Mouse (Mus musculus) liver, embryonic 12.5 days (tissue): ENCODE measurements around the gene Upf3b. TPM values are rescaled to one million over a fixed set of nuclear protein-coding genes. Genes with fewer than 3 reads are reported as not detected.
A peak's percentile ranks its signal among the peaks of the same experiment; 100 is the strongest.

Experiments
- ATAC-seq: fragments of 200-750 bp; cut with Nextera tagmentation; 2 replicates; pipeline ENCODE4 v1.8.0; 2017; ENCODE audit warnings: moderate number of reproducible peaks, mild to moderate bottlenecking, moderate library complexity
- H3K27ac ChIP-seq: fragments of 300-500 bp; sonication (generic); 2 replicates; pipeline ENCODE4 v1.5.1; 2016; ENCODE audit warnings: mild to moderate bottlenecking
- H3K27me3 ChIP-seq: fragments of 300-500 bp; sonication (generic); replicated peaks from 2 replicates; pipeline ENCODE4 v1.6.1; 2016; ENCODE audit warnings: mild to moderate bottlenecking, moderate library complexity
- H3K36me3 ChIP-seq: fragments of 300-500 bp; sonication (generic); 2 replicates; pipeline ENCODE4 v1.6.1; 2016; ENCODE audit warnings: mild to moderate bottlenecking, moderate library complexity
- H3K4me1 ChIP-seq: fragments of 300-500 bp; sonication (generic); 2 replicates; pipeline ENCODE4 v1.6.1; 2016
- H3K4me2 ChIP-seq: fragments of 300-500 bp; sonication (generic); 2 replicates; pipeline ENCODE4 v1.6.1; 2016; ENCODE audit warnings: mild to moderate bottlenecking, moderate library complexity
- H3K4me3 ChIP-seq: fragments of 300-500 bp; sonication (generic); 2 replicates; pipeline ENCODE4 v1.5.1; 2016; ENCODE audit warnings: mild to moderate bottlenecking, moderate library complexity
- H3K9ac ChIP-seq: fragments of 300-500 bp; sonication (generic); 2 replicates; pipeline ENCODE4 v1.6.1; 2016; ENCODE audit warnings: mild to moderate bottlenecking, moderate library complexity
- H3K9me3 ChIP-seq: fragments of 300-500 bp; sonication (generic); replicated peaks from 2 replicates; pipeline ENCODE4 v1.6.1; 2016; ENCODE audit warnings: mild to moderate bottlenecking, moderate library complexity
- WGBS: fragments of 180-500 bp; shearing (Covaris S2); methylation state at CpG from one replicate; pipeline ENCODE4 v1.1.7; 2016; ENCODE audit not compliant: insufficient replicate concordance; 5-methylcytosine and 5-hydroxymethylcytosine counted together
- polyA plus RNA-seq: library from polyadenylated mRNA; unstranded; fragments of >200 nt; fragmentation: Nextera tagmentation; extraction: Ambion mirVana; gene quantifications from 2 replicates; pipeline ENCODE4 v1.2.1, GENCODE M21; 2016

Gene Upf3b
- polyA plus RNA-seq, 1 experiment from 2014 or later: 14.2 TPM

DNA sequence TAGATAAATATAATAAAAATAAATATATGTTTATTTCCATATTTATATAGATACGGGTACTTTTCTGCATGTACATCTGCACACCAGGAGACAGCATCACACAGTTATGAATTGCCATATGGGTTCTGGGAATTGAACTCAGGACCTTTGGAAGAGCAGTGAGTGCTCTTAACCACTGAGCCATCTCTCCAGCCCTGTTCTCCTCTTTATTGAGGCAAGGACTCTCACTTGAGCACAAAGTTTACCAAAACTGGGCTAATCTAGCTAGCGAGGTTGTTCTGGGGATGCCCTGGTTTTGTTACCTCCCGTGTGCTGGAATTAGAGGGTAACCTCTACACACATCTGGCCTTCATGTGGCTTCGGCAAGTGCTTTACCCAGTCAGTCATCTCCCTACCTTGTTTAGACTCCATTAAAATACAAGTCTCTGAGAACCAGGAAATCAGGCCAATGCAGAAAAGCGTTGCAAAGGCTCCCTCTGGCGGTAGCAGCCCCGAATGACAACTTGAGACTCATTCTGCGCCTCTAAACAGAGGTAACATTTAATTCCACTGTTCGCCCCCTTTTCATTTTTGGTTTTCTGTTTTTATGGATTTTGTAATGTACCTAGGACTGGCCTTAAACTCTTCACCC lies 35.7 kb downstream of the Upf3b start:
- no peak for ATAC-seq
- Histone ChIP-seq H3K9me3 (no peaks in the 10 kb centered on the region), H3K4me2 (no peak overlapping the region), H3K36me3 (no peaks in the 10 kb centered on the region), H3K4me3 (no peak overlapping the region), H3K27me3 (no peaks in the 10 kb centered on the region), H3K27ac (no peak overlapping the region), H3K9ac (no peak overlapping the region), H3K4me1 (no peaks in the 10 kb centered on the region)
- WGBS: 30% methylated on average over 9 of the region's 9 CpGs

DNA sequence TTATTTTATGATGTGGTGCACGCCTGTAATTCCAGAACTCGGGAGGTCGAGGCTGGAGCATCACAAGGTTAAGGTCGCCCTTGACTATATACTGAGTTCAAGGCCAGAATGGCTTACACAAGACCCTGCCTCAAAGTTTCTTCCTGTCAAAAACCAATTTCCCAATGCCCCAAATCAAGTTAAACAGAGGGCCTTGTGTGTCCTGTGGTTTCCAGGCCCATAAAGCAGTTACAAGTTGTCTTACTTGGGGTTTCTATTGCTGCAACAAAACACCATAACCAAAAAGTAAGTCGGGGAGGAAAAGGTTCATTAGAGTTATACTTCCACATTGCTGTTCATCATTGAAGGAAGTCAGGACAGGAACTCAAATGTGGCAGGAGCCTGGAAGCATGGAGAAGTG lies 41.4 kb downstream of the Upf3b start:
- 63% methylated on average over 5 of the region's 5 CpGs for WGBS
- Histone ChIP-seq H3K27me3 (no peaks in the 10 kb centered on the region), H3K4me2 (no peak overlapping the region), H3K36me3 (no peaks in the 10 kb centered on the region), H3K4me3 (no peak overlapping the region), H3K27ac (no peak overlapping the region), H3K4me1 (no peaks in the 10 kb centered on the region), H3K9ac (no peak overlapping the region), H3K9me3 (no peaks in the 10 kb centered on the region)
- ATAC-seq: no peak

DNA sequence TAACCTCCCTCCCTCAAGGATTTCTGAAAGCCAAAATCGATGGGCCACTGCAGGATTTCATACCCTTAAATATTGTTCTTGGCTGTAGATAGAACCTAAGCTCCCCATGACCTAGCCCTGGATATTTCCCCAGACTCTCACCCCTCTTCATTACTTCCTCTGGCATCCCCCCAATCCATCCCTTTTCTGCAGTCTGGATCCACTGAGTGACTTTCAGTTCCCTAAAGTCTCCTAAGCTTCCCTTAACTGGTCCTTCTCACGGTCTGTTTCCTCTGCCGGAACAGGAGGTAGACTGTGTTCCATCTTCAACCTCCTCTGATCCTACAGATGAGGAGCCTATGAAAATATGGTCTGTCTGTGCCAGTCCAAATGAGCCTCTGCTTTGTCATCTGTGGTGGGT lies 42.8 kb downstream of the Upf3b start:
- Histone ChIP-seq H3K9ac (no peak overlapping the region), H3K27ac (no peak overlapping the region), H3K4me2 (no peak overlapping the region), H3K4me3 (no peak overlapping the region), H3K27me3 (no peaks in the 10 kb centered on the region), H3K9me3 (no peaks in the 10 kb centered on the region), H3K36me3 (no peaks in the 10 kb centered on the region), H3K4me1 (no peaks in the 10 kb centered on the region)
- whole genome bisulfite sequencing: 56% methylated on average over 3 of the region's 3 CpGs
- ATAC-seq: no peak

DNA sequence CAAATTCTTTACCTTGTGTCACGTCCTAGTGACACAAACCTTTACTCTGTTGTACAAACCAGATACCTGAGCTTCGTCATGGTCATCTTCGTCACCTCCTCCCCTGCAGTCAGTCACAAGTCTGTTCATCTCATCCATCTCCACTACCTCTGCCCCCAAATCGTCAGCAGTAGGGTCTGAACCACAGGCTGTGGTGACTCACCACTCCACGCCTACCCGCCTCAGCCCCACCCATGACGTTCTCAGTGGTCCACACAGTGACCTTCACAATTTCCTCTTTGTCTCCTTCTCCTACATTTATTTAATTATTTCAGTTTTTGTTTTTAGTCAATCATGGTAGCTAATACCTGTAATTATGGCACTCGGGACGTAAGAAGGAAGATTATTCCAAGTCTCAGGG lies 46.2 kb downstream of the Upf3b start:
- H3K4me1 ChIP-seq: no peaks in the 10 kb centered on the region
- H3K27me3 ChIP-seq: no peaks in the 10 kb centered on the region
- no peak for ATAC-seq
- no peak overlapping the region for H3K4me2 ChIP-seq
- H3K4me3 ChIP-seq: no peak overlapping the region
- no peaks in the 10 kb centered on the region for H3K36me3 ChIP-seq
- WGBS: 54% methylated on average over 9 of the region's 9 CpGs
- H3K9me3 ChIP-seq: no peaks in the 10 kb centered on the region
- no peak overlapping the region for H3K9ac ChIP-seq
- H3K27ac ChIP-seq: no peak overlapping the region

DNA sequence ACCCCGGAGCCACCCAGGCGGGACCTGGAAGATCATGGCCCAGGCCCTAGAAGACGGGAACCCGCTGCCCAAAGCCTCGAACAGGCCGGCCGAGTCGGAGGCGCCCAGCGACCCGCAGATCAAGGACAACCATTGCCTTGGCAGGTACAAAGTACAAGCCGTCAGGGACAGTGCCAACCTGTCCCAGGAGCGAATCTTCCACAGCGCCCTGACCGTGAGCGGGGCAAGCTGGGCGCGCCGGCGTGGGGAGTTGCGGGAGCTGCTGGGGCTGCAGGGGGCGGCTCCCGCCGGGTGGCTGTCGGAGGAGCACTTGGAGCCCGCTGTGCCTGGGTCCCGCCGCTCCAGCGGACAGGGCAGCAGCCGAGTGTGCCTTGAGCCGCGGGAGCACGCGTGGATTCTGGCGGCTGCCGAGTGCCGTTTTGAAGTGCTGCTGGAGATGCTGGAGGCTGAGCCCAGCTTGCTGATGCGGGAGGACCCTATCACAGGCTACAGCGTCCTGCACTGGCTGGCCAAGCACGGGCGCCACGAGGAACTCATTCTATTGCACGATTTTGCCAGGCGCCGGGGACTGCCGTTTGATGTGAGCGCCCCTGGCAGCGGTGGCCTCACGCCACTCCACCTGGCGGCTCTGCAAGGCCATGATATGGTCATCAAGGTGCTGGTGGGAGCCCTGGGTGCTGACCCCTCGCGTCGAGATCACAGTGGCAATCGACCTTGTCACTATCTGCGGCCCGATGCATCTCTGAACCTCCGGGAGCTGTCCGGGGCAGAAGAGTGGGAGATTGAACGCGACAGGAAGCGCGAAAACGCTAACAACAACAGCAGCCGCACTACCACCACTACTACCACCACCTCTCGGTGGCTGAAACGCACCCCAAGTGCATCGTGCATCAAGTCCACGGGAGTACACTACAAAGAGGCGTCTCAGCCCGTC lies 61.0 kb downstream of the Upf3b start:
- no peak for ATAC-seq
- H3K36me3 ChIP-seq: no peaks in the 10 kb centered on the region
- H3K9ac ChIP-seq: no peak overlapping the region
- no peaks in the 10 kb centered on the region for H3K4me1 ChIP-seq
- 11% methylated on average over 57 of the region's 70 CpGs for WGBS
- H3K9me3 ChIP-seq: no peaks in the 10 kb centered on the region
- peak overlapping the region; percentile 25 for H3K4me3 ChIP-seq
- peaks cover 81% of the 10 kb centered on the region for H3K27me3 ChIP-seq
- peak overlapping the region; percentile 51 for H3K4me2 ChIP-seq
- H3K27ac ChIP-seq: no peak overlapping the region

DNA sequence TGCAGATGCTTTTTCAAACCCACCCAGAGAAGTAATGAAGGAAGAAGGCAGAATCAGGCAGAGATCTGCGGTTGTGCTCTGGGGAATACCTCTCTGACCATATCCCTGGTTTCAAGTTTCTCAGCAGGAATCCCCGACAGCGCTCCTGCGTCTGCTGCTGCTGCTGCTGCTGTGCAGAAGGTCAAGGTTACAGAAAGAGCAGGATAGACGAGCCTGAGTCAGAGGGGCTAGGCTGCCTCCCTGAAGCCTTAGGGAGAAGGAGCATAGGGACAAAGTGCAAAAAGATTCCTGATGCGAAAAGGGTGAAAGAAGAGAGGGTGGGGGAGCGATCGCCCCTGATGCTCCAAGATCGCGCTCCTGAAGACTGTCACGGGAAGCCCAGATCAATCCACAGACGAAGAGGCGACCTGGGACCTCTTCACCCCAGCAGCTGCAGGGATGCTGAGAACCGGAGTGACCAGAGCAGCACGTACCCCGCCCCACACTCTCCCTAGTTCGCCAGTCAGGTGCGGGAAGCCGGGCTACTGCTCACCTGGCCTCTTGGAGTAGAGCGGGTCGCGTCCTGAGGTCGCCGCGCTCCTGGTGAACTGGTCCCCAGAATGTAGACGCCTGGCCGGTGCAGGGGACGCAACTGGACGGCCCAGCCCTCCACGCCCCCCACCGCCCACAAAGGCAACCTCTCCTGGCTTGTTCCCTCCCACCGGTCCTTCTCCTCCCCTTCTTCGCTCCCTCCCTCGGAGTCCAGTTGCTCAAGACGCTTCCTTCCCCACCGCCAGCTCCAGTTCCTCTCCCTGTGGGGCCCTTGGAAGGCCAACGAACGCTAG lies 61.8 kb downstream of the Upf3b start, which contains the start of gene Sowahd:
Gene Sowahd, plus strand, starts transcription at position 780 of the 824 bp plus-strand sequence.
- H3K9ac ChIP-seq: no peak within 1 kb of the TSS
- peak within 1 kb of the TSS; percentile 51 for H3K4me2 ChIP-seq
- no peaks in the 10 kb centered on the region for H3K4me1 ChIP-seq
- H3K36me3 ChIP-seq: no peaks in the 10 kb centered on the region
- no peak for ATAC-seq
- H3K27ac ChIP-seq: no peak within 1 kb of the TSS
- H3K9me3 ChIP-seq: no peaks in the 10 kb centered on the region
- peak within 1 kb of the TSS; percentile 25 for H3K4me3 ChIP-seq
- 8% methylated on average over 36 of the region's 38 CpGs for WGBS
- H3K27me3 ChIP-seq: peaks cover 81% of the 10 kb centered on the region

DNA sequence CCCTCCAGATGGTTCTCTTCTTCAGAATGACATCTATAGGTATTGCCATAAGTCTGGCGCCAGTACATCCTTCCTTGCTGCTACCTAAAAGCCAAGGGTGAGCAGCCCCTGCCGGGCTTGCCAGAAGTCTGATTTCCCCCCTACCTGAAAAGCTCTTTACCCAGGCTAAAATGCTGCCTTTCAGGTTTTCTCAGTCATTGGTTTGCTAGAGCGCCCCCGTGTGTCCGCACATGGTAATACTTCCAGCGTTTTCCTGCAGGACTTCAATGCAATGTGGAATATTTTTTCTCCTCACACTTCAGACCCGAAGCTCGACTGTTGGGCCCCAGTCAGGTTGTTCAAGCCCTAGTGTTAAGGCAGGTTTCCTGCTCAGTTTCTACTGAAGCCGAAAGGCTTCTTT lies 67.4 kb downstream of the Upf3b start:
- H3K36me3 ChIP-seq: no peaks in the 10 kb centered on the region
- peaks cover 27% of the 10 kb centered on the region for H3K27me3 ChIP-seq
- no peak overlapping the region for H3K4me2 ChIP-seq
- H3K9ac ChIP-seq: no peak overlapping the region
- 24% methylated on average over 9 of the region's 9 CpGs for WGBS
- no peak overlapping the region for H3K4me3 ChIP-seq
- H3K9me3 ChIP-seq: no peaks in the 10 kb centered on the region
- no peak for ATAC-seq
- no peaks in the 10 kb centered on the region for H3K4me1 ChIP-seq
- no peak overlapping the region for H3K27ac ChIP-seq

Other genes with a start within 250 kb of the Upf3b start
- gene Ube2a, start 236.4 kb downstream of the Upf3b start, polyA plus RNA-seq: 88.0 and 89.9 TPM in 2 replicates
- 18.5 and 22.2 TPM in 2 replicates for gene C330007P06Rik, start 236.2 kb downstream of the Upf3b start, polyA plus RNA-seq
- gene Nkrf, start 207.4 kb downstream of the Upf3b start, polyA plus RNA-seq: 1.2 TPM in 2 replicates
- gene Sept6, start 118.5 kb downstream of the Upf3b start, polyA plus RNA-seq: 6.1 and 6.2 TPM in 2 replicates
- gene Sowahd, start 61.5 kb downstream of the Upf3b start, polyA plus RNA-seq: 0.11 and 0.25 TPM in 2 replicates
- 526 and 538 TPM in 2 replicates for gene Rpl39, start 24.9 kb downstream of the Upf3b start, polyA plus RNA-seq
- 10.6 and 11.5 TPM in 2 replicates for gene Nkap, start 16.5 kb upstream of the Upf3b start, polyA plus RNA-seq
- 0.11 TPM in 1 of 2 replicates, not detected in the other for gene Akap14, start 58.5 kb upstream of the Upf3b start, polyA plus RNA-seq
- gene Ndufa1, start 80.8 kb upstream of the Upf3b start, polyA plus RNA-seq: 235 and 236 TPM in 2 replicates
- 4.3 and 4.4 TPM in 2 replicates for gene Rnf113a1, start 80.9 kb upstream of the Upf3b start, polyA plus RNA-seq
- not detected in 2 replicates for gene Gm9, start 100.7 kb upstream of the Upf3b start, polyA plus RNA-seq
- gene Rhox1, start 111.9 kb upstream of the Upf3b start, polyA plus RNA-seq: not detected in 2 replicates
- not detected in 2 replicates for gene Rhox2a, start 134.7 kb upstream of the Upf3b start, polyA plus RNA-seq
- gene Rhox3a, start 139.6 kb upstream of the Upf3b start, polyA plus RNA-seq: not detected in 2 replicates
- not detected in 2 replicates for gene Rhox4a, start 155.0 kb upstream of the Upf3b start, polyA plus RNA-seq